Comparison of ENCODE assay signal across 7 mouse cellular contexts in genomic region chr10:81138131-81138782, GRCm38 (mm10). TPM values are rescaled to one million over a fixed set of nuclear protein-coding genes. Genes with fewer than 3 reads are reported as not detected.
DNase-seq lines count a peak whose midpoint lies in the region; ATAC-seq lines count a peak whose summit lies in the region.

No protein-coding gene starts in this region.

- peak overlapping the region; percentile 93 for H3K27ac ChIP-seq in kidney, embryonic 16.5 days (ENCODE audit: low read length)
- peak overlapping the region; percentile 74 for H3K27ac ChIP-seq in macrophage
- peak overlapping the region; percentile 94 for H3K27ac ChIP-seq in stomach, embryonic 16.5 days (ENCODE audit: low read length)

- peaks cover 57% of the 10 kb centered on the region for H3K4me1 ChIP-seq in kidney, embryonic 16.5 days (ENCODE audit: insufficient read depth, low read length)
- peaks cover 61% of the 10 kb centered on the region for H3K4me1 ChIP-seq in stomach, embryonic 16.5 days (ENCODE audit: control insufficient read depth, insufficient read depth, low read length)

- no peaks in the 10 kb centered on the region; the same call in 1 of the 2 replicates for H3K27me3 ChIP-seq in kidney, embryonic 16.5 days (ENCODE audit: insufficient read depth, low read length)
- H3K27me3 ChIP-seq in stomach, embryonic 16.5 days (ENCODE audit: control insufficient read depth, insufficient read depth, low read length), result no peaks in the 10 kb centered on the region; the same call in 1 of the 2 replicates

- H3K4me2 ChIP-seq in kidney, embryonic 16.5 days (replicated peaks; ENCODE audit: low read depth, low read length), result peak overlapping the region; percentile 89
- H3K4me2 ChIP-seq in stomach, embryonic 16.5 days (ENCODE audit: low read depth, low read length), result peak overlapping the region; percentile 98

- peak overlapping the region; percentile 91 for H3K9ac ChIP-seq in kidney, embryonic 16.5 days (replicated peaks; ENCODE audit: low read length)
- H3K9ac ChIP-seq in stomach, embryonic 16.5 days (ENCODE audit: low read length), result peak overlapping the region; percentile 91

- 0 out of 2 replicates have a peak, but pooled peaks cover 4% of the 10 kb centered on the region for H3K36me3 ChIP-seq in kidney, embryonic 16.5 days (ENCODE audit: insufficient read depth, low read length)
- no peaks in the 10 kb centered on the region; the same call in 1 of the 2 replicates for H3K36me3 ChIP-seq in macrophage (ENCODE audit: inconsistent target)
- H3K36me3 ChIP-seq in stomach, embryonic 16.5 days (ENCODE audit: control insufficient read depth, insufficient read depth, low read length), result no peaks in the 10 kb centered on the region; the same call in 1 of the 2 replicates

- peak; percentile 79 for DNase-seq in thymus, postnatal 0 days (ENCODE audit: low spot score)
- DNase-seq in thymus, postnatal 25 days, result no peak
- peak; percentile 55 to 65 for DNase-seq in cerebellum, adult 18-20 months
- peak; percentile 49 to 56 for DNase-seq in gastrocnemius, postnatal 4 days (ENCODE audit: low spot score in 2 of 2)

- H3K9me3 ChIP-seq in kidney, embryonic 16.5 days (ENCODE audit: low read length), result no peaks in the 10 kb centered on the region
- H3K9me3 ChIP-seq in stomach, embryonic 16.5 days (replicated peaks; ENCODE audit: control insufficient read depth, low read length), result no peaks in the 10 kb centered on the region

- under 1% methylated on average over 18 of the region's 24 CpGs for WGBS in kidney, embryonic 16.5 days
- WGBS in macrophage (ENCODE audit: missing documents), result 0% methylated on average over 22 of the region's 24 CpGs
- WGBS in stomach, embryonic 16.5 days, result 0% methylated on average over 24 of the region's 24 CpGs

- no peak for ATAC-seq in kidney, embryonic 16.5 days (ENCODE audit: low FRiP score, low TSS enrichment)
- ATAC-seq in stomach, embryonic 16.5 days (ENCODE audit: insufficient read depth, low FRiP score), result no peak

- peaks cover 54% of the 10 kb centered on the region for H3K79me2 ChIP-seq in macrophage (ENCODE audit: inconsistent target)

- H3K4me3 ChIP-seq in kidney, embryonic 16.5 days (ENCODE audit: low read length), result peak overlapping the region; percentile 77
- H3K4me3 ChIP-seq in macrophage (ENCODE audit: inconsistent target), result peak overlapping the region; percentile 76
- H3K4me3 ChIP-seq in stomach, embryonic 16.5 days (replicated peaks; ENCODE audit: low read length), result peak overlapping the region; percentile 89

RNA-seq across cellular contexts. Expression of gene Zbtb7a, which starts 3.2 kb away (rescaled TPM):
- 34.5 and 44.9 TPM in 2 replicates for polyA plus RNA-seq in thymus, postnatal 0 days (2015; fragmentation: Nextera tagmentation; extraction: Ambion mirVana)
- total RNA-seq in gastrocnemius, postnatal 4 days (2021), result 10 to 100 TPM; 37.7 to 42.0 TPM
- 24.4 and 25.2 TPM in 2 replicates for polyA plus RNA-seq in kidney, embryonic 16.5 days (2015; fragmentation: Nextera tagmentation; extraction: Ambion mirVana)
- total RNA-seq in macrophage (2018; cell fraction: chromatin; rRNA removed), result 100 to 1,000 TPM in 6 of 26 experiments, 10 to 100 TPM in 20; 17.7 to 188 (median 75.1) TPM
- 100 to 1,000 TPM in 4 of 26 experiments, 10 to 100 TPM in 22; 50.3 to 111 (median 83.6) TPM for total RNA-seq in macrophage (2018; cell fraction: cytosol; rRNA removed)
- 100 to 1,000 TPM in 11 of 26 experiments, 10 to 100 TPM in 15; 39.7 to 162 (median 88.6) TPM for total RNA-seq in macrophage (2018; cell fraction: nucleus; rRNA removed)
- 48.1 to 55.4 TPM (median 52.8 TPM) in 3 replicates for polyA plus RNA-seq in macrophage (2018)
- 36.6 and 47.4 TPM in 2 replicates for polyA plus RNA-seq in stomach, embryonic 16.5 days (2015; fragmentation: Nextera tagmentation; extraction: Ambion mirVana)

RNA-seq across cellular contexts. Expression of gene Pias4, which starts 29.5 kb away (rescaled TPM):
- 37.3 and 39.0 TPM in 2 replicates for polyA plus RNA-seq in thymus, postnatal 0 days (2015; fragmentation: Nextera tagmentation; extraction: Ambion mirVana)
- total RNA-seq in gastrocnemius, postnatal 4 days (2021), result 10 to 100 TPM; 22.1 to 22.5 TPM
- polyA plus RNA-seq in kidney, embryonic 16.5 days (2015; fragmentation: Nextera tagmentation; extraction: Ambion mirVana), result 51.0 and 56.2 TPM in 2 replicates
- total RNA-seq in macrophage (2018; cell fraction: chromatin; rRNA removed), result 100 to 1,000 TPM in 1 of 26 experiments, 10 to 100 TPM in 25; 30.3 to 113 (median 63.8) TPM
- total RNA-seq in macrophage (2018; cell fraction: cytosol; rRNA removed), result 10 to 100 TPM; 18.8 to 27.9 (median 23.9) TPM
- 10 to 100 TPM; 29.0 to 59.1 (median 42.5) TPM for total RNA-seq in macrophage (2018; cell fraction: nucleus; rRNA removed)
- 19.6 to 22.5 TPM (median 21.5 TPM) in 3 replicates for polyA plus RNA-seq in macrophage (2018)
- 34.8 and 35.8 TPM in 2 replicates for polyA plus RNA-seq in stomach, embryonic 16.5 days (2015; fragmentation: Nextera tagmentation; extraction: Ambion mirVana)

RNA-seq across cellular contexts. Expression of gene Map2k2, which starts 32.5 kb away (rescaled TPM):
- 142 and 150 TPM in 2 replicates for polyA plus RNA-seq in thymus, postnatal 0 days (2015; fragmentation: Nextera tagmentation; extraction: Ambion mirVana)
- 100 to 1,000 TPM; 148 to 152 TPM for total RNA-seq in gastrocnemius, postnatal 4 days (2021)
- polyA plus RNA-seq in kidney, embryonic 16.5 days (2015; fragmentation: Nextera tagmentation; extraction: Ambion mirVana), result 195 and 207 TPM in 2 replicates
- 100 to 1,000 TPM in 25 of 26 experiments, 10 to 100 TPM in 1; 88.4 to 251 (median 169) TPM for total RNA-seq in macrophage (2018; cell fraction: chromatin; rRNA removed)
- 100 to 1,000 TPM in 15 of 26 experiments, 10 to 100 TPM in 11; 79.6 to 125 (median 103) TPM for total RNA-seq in macrophage (2018; cell fraction: cytosol; rRNA removed)
- total RNA-seq in macrophage (2018; cell fraction: nucleus; rRNA removed), result 100 to 1,000 TPM in 17 of 26 experiments, 10 to 100 TPM in 9; 68.3 to 137 (median 111) TPM
- polyA plus RNA-seq in macrophage (2018), result 31.4 to 102 TPM (median 93.5 TPM) in 3 replicates
- polyA plus RNA-seq in stomach, embryonic 16.5 days (2015; fragmentation: Nextera tagmentation; extraction: Ambion mirVana), result 143 and 145 TPM in 2 replicates

RNA-seq across cellular contexts. Expression of gene Eef2, which starts 38.2 kb away (rescaled TPM):
- 612 and 638 TPM in 2 replicates for polyA plus RNA-seq in thymus, postnatal 0 days (2015; fragmentation: Nextera tagmentation; extraction: Ambion mirVana)
- 1,000 to 10,000 TPM; 1,324 to 1,404 TPM for total RNA-seq in gastrocnemius, postnatal 4 days (2021)
- 663 and 672 TPM in 2 replicates for polyA plus RNA-seq in kidney, embryonic 16.5 days (2015; fragmentation: Nextera tagmentation; extraction: Ambion mirVana)
- 100 to 1,000 TPM; 161 to 373 (median 228) TPM for total RNA-seq in macrophage (2018; cell fraction: chromatin; rRNA removed)
- total RNA-seq in macrophage (2018; cell fraction: cytosol; rRNA removed), result 1,000 to 10,000 TPM in 11 of 26 experiments, 100 to 1,000 TPM in 15; 644 to 1,256 (median 896) TPM
- 100 to 1,000 TPM; 248 to 505 (median 331) TPM for total RNA-seq in macrophage (2018; cell fraction: nucleus; rRNA removed)
- 749 to 1,081 TPM (median 1,012 TPM) in 3 replicates for polyA plus RNA-seq in macrophage (2018)
- polyA plus RNA-seq in stomach, embryonic 16.5 days (2015; fragmentation: Nextera tagmentation; extraction: Ambion mirVana), result 533 and 575 TPM in 2 replicates

RNA-seq across cellular contexts. Expression of gene Creb3l3, which starts 39.6 kb away (rescaled TPM):
- 0.24 and 0.53 TPM in 2 replicates for polyA plus RNA-seq in thymus, postnatal 0 days (2015; fragmentation: Nextera tagmentation; extraction: Ambion mirVana)
- 1 to 10 TPM; 1.2 to 1.5 TPM for total RNA-seq in gastrocnemius, postnatal 4 days (2021)
- 0.24 and 0.29 TPM in 2 replicates for polyA plus RNA-seq in kidney, embryonic 16.5 days (2015; fragmentation: Nextera tagmentation; extraction: Ambion mirVana)
- total RNA-seq in macrophage (2018; cell fraction: chromatin; rRNA removed), result 1 to 10 TPM in 1 of 26 experiments, under 1 TPM in 12, not detected in 13; 0.30 to 1.4 (median 0.59) TPM
- total RNA-seq in macrophage (2018; cell fraction: cytosol; rRNA removed), result 1 to 10 TPM in 19 of 26 experiments, under 1 TPM in 7; 0.38 to 1.8 (median 1.1) TPM
- total RNA-seq in macrophage (2018; cell fraction: nucleus; rRNA removed), result 1 to 10 TPM in 4 of 26 experiments, under 1 TPM in 15, not detected in 7; 0.25 to 1.7 (median 0.61) TPM
- polyA plus RNA-seq in macrophage (2018), result 0.75 to 1.1 TPM (median 0.85 TPM) in 3 replicates
- polyA plus RNA-seq in stomach, embryonic 16.5 days (2015; fragmentation: Nextera tagmentation; extraction: Ambion mirVana), result 14.5 and 18.9 TPM in 2 replicates
